Mouse (Mus musculus): ENCODE measurements at regions not wholly inside any gene's neighbourhood (a gene's known extent, or its start where the extent isn't known, plus 50 kb on each side); places are given as distances from the start of the nearest gene placed in this dataset.
"Not testable (repeated sequence)": the region's sequence is repeated elsewhere in the genome, so short reads cannot be mapped to it uniquely, and the experiment has no call there.

DNA sequence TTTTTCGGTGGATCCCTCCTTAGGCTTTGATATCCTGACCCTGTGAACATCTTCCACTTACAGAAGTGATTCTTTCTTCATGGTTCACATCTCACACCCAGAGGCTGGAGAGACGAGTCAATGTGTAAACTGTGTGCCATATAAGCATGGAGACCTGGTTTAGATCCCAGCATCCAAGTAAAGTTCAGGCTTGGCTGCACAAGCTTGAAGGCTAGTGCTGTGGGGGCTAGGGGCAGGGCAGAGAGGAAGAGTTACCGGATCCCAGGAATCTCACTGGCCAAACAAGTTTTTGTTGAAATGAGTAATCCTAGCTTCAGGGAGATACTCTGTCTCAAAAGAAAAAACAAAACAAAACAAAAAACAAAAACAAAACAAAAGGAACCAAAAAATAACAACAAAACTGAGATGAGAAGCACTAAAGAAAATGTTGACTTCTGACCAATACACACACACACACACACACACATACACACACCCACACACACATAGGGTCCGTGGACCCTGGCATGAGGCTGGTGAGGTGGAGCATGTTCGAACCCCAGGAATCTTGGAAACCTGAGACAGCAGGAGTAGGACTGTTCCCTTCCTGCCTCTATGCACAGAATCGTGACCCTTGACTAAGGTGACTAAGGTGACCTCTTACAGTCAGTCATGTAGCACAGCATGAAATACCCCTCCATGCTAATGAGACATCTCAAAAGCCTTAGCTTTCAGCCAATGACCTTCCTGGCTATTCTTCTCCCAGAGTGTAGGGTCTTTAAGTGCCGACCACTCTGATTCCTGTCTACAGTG lies 55.2 kb downstream of the Gm12728 start:
- DNase-seq, result no peak

DNA sequence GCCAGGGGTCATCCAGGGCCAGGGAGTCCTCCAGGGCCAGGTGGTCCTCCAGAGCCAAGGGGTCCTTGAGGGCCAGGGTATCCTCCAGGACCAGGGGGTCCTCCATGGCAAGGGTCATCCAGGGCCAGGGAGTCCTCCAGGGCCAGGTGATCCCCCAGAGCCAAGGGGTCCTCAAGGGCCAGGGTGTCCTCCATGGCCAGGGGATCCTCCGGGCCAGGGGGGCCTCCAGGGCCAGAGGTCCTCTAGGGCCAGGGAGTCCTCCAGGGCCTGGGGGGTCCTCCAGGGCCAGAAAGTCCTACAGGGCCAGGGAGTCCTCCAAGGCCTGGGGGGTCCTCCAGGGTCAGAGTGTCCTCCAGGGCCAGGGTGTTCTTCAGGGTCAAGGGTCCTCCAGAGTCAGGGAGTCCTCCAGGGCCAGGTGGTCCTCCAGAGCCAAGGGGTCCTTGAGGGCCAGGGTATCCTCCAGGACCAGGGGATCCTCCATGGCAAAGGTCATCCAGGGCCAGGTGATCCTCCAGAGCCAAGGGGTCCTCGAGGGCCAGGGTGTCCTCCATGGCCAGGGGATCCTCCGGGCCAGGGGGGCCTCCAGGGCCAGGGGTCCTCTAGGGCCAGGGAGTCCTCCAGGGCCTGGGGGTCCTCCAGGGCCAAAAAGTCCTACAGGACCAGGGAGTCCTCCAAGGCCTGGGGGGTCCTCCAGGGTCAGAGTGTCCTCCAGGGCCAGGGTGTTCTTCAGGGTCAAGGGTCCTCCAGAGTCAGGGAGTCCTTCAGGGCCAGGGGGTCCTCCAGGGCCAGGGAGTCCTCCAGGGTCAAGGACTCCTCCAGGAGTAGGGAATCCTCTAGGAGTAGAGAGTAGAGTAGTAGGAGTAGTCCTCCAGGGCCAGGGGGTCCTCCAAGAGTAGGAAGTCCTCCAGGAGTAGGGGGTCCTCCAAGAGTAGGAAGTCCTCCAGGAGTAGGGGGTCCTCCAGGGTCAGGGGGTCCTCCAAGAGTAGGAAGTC lies 56.6 kb downstream of the Gm12728 start:
- DNase-seq, result not testable (repeated sequence)

DNA sequence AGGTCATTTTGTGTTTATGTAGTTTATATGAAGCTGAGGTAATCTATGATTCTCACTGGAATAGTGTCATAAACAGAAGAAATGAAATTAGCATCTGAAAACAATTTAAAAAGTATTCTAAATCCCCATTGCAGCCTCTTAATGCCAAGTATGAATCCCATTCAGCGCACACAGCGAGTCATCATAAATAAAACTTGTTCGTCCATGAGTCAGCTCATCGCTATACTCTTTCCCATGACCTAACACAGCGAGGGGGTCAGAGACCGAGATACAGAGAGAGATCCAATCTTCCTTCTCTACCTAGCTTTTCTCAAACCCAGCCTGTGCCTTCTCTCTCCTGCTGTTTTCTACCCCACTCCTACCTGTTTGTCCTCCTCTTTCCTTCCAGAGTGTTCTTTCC lies 63.4 kb downstream of the Gm12728 start:
- DNase-seq, result no peak

DNA sequence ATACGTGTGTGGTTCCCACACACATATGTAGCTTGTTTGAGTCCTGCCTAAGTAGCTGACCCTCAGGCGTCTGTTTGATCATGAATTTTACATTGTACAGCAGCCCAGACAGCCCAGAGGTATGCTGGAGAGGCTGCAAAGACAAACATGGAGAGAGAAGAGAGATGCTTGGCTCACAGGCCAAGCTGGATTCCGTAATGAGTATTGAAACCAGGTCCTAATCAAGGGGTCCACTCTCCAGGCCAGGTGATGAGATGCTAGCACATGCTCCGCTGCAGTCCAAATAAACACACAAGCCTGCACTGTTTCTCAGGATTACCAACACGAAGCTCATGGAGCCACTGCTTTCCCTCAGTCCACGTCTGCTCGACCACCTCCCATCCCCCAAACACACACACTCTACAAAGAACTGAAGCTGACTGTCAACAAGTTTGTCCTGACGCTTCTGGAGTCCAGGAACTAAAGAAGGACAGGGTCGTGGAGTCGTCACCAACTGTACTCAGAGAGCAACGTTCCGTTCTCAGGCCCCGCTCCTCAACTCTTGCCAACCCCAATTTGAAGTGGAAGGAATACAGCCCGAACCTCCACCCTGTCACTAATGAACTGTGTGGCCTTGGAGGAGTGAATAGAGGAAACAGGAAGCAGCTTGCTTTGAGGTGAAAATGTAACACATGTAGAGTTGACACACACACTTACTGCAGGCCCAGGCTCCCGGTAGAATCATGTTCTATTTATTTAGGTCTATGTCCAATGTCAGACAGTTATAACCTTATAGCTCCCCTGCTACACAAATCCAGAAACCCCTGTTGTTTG lies 69.6 kb downstream of the Gm12728 start:
- DNase-seq, result no peak

DNA sequence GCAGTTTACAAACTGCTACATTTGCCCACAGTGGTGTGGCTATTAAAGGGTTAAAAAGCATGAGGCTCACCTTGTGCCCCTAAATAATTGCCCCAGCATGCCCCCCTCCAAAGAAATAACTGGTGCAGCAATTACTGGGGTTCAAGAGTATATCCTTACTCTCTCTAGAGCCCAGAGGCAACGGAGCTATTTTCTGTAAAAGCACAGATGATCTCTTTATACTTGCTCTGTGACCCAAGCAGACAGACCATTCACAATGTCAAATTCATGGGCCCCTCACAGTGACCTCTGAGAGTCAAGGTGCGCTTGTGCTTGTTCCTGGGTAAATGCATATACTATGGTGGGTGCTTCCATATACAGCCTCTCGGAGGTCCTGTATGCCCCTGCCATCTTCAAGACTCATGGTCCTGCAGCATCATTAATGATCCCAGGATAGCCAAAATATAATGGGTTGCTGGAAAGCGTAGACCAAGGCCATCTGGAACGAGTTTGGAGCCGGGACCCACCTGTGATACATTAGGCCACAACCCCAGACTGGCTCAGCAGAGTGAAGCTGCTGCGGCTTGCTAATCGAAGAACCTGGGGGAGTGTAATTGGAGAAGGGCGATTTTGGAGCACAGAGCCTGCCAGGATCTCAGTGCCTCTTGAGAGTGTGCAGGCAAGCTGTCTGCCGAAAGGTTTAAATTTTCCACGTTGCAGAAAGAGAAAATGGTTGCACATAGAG lies 71.4 kb downstream of the Gm12728 start:
- DNase-seq, result no peak

DNA sequence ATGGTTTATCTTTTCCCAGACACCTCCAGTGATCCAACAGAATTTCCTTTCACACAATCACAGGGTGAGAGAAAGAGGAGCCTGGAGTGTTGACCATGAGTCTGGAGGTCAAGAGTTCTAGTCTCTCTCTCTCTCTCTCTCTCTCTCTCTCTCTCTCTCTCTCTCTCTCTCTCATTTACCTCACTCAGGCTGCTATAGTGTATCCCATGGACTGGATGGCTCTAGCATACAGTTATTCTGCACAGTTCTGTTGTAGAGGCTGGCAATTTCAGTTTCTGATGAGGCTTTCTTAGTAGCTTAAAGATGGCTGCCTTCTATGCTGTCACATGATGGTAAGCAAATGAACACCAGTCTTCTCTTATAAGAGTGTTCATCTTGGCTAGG lies 72.0 kb downstream of the Gm12728 start:
- no peak for DNase-seq

DNA sequence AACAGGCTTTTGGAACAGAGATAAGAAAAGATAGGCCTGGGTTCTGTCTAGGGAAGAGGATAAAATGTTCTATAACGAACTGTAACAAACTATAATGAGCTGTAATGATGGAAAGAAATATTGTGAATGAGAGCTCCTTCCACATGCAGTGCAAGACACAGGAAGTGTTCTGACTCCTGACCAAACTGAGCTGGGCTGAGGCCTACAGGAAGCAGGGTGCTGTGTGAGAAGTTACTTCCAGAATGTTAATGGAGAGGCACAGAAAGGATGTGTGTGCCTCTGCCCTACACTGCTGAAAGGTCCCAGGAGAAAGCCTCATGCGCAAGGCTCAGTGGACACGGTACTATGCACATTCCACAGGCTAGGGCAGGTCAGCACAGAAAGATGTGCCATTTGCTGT lies 80.8 kb downstream of the Gm12728 start:
- DNase-seq, result no peak

DNA sequence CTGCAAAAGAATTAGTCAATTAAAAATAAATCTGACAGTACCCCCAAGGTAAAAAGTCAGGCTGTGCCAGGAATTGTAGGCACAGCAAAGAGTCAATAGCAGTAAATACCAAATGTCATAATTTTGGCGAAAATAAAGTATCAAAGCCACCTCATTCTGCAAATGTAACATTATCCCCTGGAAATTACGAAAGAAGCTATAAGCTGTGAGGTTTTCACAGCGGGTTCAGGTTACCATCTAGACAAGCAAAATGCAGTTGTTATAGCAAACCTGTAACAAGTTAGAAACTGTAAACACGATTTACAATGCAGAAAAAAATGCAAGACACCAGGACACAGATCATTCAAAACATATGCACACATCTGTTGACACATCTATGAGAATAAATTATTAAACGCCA lies 87.6 kb downstream of the Gm12728 start:
- DNase-seq, result no peak

DNA sequence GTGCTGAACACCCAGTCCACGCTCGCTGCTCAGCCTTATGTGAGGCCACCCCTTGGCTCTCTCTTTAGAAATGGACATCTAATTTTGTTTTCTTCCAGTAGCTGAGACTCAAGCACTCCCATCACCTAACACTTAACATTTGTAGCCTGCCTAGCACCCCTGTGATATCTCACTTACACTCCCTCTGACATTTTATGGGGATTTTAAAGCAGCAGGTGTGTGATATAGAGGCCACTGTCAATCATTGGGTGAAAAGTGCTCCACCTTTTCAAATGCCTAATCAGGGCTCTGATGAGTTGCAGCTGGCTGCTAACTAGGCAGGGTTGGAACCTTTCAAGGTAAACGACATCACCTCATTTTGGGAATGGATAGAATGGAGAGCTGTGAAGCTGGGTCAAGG lies 90.2 kb downstream of the Gm12728 start:
- DNase-seq, result no peak

DNA sequence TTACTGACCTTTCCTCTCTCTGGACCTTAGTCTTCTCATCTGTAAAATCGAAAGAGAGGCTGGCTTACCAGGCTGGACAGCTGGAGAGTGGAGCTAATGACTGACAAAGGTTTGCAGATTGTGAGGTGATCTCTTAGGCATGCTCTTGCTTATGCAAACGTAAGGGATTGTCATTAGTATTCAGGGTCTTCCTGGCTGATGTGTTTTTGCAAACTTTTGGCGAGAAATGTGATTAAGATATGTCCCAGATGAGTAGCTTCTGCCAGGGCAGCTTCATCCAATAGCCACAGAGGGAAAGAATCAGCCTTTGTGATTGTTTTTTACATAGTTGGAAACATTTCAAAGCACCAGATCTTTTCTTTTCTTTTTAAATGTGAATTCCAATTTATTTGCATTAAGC lies 95.1 kb downstream of the Gm12728 start:
- no peak for DNase-seq

DNA sequence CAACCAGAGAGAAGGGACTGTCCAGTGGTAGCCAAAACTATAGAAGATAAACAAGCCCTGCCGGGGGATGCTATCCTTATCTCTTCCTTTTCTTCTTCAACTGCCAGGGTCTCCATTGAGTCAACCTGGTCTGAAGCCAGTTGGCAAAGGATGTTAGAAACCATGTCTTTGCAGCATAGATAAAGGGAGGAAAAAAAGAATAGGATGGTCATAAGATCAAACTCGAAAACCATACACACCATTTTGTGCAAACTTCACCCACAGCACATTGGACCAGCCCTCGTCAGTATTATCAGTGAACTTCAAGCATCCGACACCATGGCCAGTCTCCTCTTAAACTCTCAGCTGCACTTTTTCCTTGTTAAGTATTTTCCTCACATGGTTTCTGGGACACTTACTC lies 101.8 kb downstream of the Gm12728 start:
- DNase-seq, result no peak

DNA sequence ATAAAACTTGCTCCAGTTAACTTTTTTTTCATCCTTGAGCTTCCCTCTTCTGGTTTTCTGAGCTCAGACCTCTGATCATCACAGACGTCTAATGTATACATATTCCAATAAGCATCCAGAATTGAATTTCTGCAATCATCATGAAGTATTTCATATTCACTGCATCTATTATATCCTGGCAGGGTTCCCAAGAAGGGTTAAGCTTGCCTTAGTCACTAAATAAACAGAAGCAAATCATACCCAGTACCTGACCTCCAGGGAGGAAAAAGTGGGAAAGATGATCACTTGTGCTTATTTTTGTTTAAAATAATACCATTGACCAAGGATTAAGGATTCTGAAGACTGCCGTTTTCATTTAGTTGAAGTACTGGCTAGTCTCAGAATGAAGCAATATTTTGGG lies 102.4 kb downstream of the Gm12728 start:
- no peak for DNase-seq

DNA sequence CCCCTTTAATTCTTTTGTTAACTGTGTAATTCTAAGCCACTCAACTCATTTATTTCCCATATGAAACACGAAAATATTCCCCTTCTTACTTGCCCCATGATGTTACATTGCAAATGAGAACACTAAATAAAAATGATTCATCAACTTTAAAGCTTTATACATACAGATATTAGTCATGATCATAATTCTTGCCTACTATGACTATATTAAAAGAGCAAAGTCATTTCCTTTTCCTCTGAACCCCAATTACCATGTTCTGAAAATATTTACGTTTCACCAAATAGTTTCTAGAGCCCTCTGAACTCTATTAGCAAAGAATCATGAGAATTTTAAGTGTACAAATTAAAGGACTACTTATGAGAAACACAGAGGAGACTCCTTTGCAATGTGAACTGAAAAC lies 105.4 kb downstream of the Gm12728 start:
- no peak for DNase-seq

DNA sequence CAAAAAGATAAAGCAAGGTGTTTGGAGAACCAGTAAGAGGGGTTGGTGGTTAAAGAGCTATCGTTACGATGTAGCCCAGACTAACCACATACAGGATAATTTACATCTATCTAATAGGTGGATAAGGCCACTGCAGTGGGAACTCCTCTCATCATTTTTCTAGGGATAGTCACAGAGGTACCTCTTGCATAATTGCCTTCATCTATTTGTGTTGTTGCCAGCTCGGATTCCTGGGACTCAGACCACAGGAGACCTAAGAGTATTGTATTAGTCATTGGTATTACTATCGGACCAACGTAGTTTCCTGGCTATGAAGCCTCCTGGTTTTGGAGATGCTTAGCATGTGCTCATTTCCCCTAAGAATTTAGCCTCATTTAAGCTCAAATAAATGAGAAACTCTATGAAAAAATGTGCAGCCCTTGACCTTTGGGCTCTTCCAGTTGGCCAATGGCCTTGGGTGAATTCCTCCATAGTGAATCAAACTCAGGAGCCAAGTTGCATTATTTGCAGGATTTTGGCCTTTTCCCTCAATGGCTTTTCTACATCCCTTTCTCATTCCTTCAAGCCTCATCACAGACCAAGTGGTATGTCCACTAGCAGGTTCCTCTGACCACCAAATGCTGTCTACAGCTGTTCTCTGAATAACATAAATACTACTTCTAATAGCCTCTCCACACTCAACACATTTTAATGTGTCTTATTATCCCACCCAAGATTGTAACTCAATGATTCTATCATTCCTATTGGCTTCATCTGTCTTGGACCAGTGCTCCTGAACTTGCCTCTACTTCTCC lies 108.6 kb downstream of the Gm12728 start:
- no peak for DNase-seq

DNA sequence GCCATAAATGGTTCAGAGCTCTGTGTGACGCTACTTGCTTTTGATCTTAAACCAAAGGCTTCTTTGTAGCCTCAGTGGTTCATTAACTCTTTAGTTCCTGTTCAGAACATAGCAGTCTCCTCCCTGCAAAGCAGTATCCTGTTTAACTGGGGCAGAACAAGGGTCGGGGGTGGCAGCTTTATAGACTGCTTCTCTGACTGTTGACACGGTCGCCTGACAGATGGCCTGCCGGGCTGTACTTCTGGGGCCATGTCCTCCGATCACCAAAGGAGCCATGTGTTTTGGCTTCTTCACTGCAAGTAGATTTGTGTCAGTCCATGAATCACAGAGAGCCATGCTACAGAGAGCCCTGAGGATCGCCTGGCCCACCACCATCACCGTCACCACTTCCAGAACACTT lies 115.2 kb downstream of the Gm12728 start:
- DNase-seq, result no peak

DNA sequence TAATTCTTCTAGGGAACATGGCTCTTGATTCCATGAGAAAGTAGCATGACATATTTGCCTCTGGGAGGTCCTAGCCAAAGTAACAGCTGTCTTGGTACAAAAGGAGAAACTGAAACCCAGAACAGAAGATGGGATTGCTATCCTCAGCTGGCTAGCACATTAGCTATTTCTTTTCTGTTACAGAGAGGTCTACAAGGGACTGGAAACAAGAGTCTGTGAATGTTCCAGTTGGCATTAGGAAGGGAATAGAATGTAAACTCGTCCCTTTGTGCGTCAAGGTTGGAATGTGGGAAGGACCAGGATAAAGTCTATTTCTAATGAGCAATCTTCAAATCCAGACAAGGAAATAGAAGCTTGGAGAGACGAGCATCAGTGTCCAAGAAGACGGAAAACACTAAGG lies 116.7 kb downstream of the Gm12728 start:
- no peak for DNase-seq

DNA sequence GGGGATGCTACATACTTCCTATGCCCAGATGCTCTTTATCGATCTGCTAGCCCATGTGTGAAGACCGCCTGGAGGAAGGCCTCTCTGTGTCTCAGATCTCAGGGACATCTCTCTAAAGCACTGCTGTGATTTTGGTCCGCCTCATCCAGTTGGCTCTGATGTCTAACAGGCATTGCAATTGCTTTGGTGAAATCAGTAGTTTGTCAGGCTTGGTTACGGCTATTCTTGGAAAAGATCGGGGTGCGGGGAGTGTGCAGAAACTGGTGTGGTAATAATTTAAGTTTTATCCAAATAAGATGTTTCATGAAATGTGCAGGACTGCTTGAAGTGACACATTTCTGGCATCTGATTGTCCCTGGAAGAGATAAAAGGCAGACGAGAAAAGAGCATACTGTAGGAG lies 117.9 kb downstream of the Gm12728 start:
- no peak for DNase-seq

DNA sequence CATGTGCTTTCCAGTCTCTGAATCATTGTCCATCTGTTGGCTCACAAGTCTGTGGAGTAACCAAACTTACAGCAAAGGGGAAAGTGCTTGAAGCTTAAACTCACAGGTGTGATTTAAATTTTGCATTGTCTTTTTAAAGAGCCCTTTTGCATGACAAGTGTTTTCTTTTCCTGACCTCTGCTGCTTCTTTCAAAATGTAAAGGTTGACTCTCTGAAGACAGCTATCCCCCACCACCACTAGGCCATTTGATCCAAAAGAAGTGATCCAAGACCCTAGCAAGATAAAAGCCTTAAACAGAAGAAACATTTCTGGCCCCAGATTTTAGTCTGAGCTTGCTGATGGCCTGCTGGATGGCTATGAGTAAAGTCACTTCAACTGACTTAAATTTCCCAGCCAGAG lies 118.6 kb downstream of the Gm12728 start:
- no peak for DNase-seq

DNA sequence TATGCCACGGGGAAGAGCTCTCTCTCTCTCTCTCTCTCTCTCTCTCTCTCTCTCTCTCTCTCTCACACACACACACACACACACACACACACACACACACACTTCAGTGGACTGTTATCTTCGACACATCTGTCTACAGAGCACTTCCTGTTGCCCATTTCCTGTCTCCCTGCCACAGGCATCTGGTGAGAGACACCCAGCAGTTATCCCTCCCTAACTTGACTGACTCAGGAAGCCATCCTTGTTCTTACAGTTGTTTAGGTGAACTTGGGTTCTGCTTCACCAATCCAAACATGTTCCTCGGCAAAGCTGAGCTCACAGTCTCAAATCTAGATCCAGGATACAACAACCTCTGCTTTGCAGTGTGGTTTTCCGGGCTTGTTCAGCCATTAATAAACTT lies 119.6 kb downstream of the Gm12728 start:
- DNase-seq, result no peak

DNA sequence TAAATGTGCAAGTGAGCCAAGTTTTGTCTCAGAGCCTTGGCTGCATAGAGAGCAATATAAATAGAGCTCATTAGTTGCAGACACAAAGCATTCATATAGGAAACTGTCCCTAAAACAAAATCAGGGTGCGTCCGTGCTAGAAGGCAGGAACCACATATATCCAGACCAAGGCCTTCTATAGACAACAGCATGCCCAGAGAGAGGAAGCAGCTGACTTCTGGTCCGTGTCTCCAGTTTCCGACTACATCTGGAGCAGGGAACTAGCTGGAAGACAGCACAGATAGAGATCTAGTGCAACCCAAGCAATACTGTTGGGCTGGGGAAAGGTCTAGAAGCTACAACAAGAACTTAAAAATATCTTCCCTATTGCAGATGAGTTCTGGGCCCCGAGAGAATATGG lies 121.0 kb downstream of the Gm12728 start:
- DNase-seq, result no peak

DNA sequence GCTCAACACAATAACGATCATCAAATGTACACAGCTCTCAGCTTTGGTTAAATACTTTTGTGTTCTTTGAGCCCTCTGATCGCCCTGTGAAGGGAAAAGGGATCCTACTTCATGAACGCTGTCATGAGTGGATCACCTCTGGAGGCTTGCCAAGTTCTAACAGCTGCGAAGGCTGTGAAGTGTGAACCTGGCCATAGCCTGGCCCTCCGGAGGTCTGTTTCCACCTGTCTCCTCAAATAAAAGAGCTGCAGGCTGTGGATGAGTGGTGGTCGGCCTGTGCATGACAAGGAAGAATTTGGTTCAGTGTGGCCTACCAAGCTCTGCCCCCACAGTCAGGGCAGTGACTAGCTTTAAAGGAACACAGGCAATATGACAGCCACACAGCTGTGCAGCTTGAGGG lies 122.0 kb downstream of the Gm12728 start:
- DNase-seq, result no peak

DNA sequence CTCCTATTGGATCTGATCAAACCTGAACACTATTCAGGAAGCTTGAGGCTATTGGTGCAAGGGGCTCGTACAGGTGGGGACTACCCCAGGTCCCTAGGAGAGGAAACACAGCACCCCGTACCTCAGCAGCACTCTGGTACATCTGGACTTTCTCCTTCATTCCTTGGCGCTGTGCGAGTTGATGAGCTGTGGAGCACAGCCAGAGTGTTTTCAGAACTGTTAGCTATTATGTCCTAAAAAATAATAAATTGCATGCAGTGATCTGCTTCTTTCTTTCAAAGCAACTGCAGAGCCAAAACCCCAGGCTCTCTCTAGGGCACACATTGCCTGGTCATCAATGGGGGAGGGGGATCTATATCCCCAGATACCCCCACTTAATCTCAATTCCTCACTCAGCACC lies 122.6 kb downstream of the Gm12728 start:
- no peak for DNase-seq

Measured in thymus, postnatal 36 days (tissue).